Mouse (Mus musculus): ENCODE measurements around the gene Nuak1.
A peak's percentile ranks its signal among the peaks of the same experiment; 100 is the strongest.

Gene Nuak1

GRCm38 (mm10) chr10:84411122-84412105 lies 29.0 kb downstream of the Nuak1 start:
- DNase-seq (ENCODE audit: low spot score) = peak; percentile 49

DNA sequence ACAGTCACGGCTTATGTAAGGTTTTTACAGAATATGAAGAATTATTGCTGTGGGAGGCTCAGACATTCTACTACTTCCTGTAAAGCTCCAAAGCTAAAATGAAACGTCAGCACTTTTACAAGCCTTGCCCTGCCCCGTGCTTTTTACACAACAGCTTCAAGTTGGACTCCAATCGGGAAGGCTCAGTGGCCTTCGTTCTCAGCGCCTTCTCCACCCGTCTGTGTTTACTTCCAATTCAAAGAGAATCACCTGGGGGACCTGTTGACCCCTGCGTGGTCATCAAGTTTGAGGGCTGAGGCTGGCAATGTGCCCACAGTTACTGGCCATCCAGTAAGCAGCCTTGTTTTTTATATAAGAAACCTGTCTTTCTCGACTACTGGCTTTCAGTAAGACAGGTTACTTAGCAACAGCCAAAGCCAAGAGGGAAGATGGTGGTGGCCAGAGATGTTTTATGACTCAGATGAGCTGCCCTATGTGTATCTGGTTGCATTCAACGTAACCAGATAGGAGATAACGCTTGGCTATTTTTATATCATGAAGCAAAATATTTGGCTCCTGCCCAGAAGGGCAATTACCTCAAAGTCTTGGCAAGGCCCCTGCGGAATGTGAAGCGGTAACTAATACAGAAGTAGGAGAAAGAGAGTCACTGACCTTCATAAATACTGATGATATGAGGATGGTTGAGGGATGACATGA lies 31.3 kb downstream of the Nuak1 start:
- DNase-seq (ENCODE audit: low spot score) = no peak

- DNase-seq (ENCODE audit: low spot score) = no peak
Observed at GRCm38 (mm10) chr10:84405135-84405776, 35.1 kb downstream of the Nuak1 start.

DNA sequence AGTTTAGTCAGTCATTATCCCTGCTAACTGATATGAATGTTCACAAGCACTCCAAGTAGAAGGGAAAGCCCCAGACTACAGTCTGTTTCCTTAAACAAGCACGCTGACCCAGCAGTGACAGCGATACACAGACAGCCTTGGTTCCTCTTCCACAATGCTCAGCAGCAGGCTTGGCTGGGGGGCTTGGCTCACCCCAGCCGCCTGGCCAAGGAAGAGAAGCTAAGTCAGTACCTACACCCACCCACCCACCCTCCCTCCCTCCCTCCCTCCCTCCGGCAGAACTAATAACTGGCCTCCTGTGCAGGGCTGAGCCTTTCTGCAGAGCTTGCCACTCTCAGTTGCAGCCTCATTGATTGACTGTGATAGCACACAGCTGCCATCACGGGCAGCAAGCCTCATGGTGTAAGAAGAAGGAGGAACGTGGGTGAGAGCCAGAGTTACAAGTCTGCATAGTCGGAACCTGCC lies 38.5 kb downstream of the Nuak1 start:
- no peak for DNase-seq (ENCODE audit: low spot score)

- no peak for DNase-seq (ENCODE audit: low spot score)
Observed at GRCm38 (mm10) chr10:84401189-84401588, 39.2 kb downstream of the Nuak1 start.

GRCm38 (mm10) chr10:84400037-84400681 lies 40.2 kb downstream of the Nuak1 start:
- DNase-seq (ENCODE audit: low spot score) = no peak

GRCm38 (mm10) chr10:84397276-84397675 lies 43.1 kb downstream of the Nuak1 start:
- DNase-seq (ENCODE audit: low spot score) = no peak

GRCm38 (mm10) chr10:84395885-84396659 lies 44.3 kb downstream of the Nuak1 start:
- no peak for DNase-seq (ENCODE audit: low spot score)

DNA sequence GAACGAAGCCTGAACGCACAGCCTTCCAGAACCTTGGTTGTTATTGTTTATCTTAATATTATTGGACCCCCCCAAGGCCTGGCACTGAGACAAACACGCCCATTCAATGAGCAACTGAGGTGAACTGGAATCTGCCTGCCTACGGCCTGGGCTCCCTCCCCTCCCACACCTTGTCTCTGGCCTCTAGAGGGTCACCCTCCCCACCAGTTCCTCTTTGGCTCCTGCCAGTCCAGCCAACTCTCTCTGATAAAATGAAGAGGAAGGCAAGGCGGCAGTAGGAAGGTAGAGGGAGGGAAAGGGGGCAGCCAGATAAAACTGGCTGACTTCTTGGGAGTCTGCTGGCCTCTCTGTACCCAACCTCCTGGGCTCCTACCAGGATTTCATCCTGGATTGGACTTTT lies 45.1 kb downstream of the Nuak1 start:
- DNase-seq (ENCODE audit: low spot score) = no peak

DNA sequence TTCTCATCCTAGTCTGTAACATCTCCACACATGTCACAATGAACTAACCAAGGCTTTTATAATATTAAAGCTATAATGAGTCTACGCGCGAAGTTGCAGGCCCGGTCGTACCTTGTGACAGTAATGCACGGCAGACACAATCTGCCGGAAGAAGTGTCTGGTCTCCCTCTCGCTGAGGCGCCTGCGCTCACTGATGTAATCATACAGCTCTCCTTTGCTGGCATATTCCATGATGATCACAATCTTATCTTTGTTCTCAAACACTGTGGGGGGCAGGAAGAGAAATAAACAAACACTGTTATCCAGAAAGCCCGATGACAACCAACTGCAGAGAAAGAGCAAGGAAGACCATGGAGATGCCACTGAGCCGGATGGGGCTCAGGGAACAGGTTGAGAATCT lies 46.5 kb downstream of the Nuak1 start:
- no peak for DNase-seq (ENCODE audit: low spot score)

GRCm38 (mm10) chr10:84393405-84393804 lies 47.0 kb downstream of the Nuak1 start:
- DNase-seq (ENCODE audit: low spot score) = no peak

DNA sequence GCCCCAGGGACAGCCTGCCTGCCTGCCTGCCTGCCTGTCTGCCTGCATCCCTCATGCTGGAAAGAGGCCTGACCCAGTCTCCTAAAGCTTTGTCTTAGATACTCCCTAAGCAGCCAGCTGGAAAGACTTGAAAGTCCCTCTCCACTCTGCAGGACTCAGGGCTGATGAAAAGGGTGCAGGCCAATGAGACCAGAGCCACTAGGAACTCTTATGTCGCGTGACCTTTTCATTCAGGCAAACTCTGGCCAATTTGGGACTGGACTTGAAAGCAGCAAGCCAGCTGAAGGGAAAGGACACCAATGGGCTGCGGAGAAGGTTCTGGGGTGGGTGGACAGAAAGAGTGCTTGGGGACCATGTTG lies 47.7 kb downstream of the Nuak1 start:
- DNase-seq (ENCODE audit: low spot score) = no peak

- no peak for DNase-seq (ENCODE audit: low spot score)
Observed at GRCm38 (mm10) chr10:84392027-84392722, 48.2 kb downstream of the Nuak1 start.

DNA sequence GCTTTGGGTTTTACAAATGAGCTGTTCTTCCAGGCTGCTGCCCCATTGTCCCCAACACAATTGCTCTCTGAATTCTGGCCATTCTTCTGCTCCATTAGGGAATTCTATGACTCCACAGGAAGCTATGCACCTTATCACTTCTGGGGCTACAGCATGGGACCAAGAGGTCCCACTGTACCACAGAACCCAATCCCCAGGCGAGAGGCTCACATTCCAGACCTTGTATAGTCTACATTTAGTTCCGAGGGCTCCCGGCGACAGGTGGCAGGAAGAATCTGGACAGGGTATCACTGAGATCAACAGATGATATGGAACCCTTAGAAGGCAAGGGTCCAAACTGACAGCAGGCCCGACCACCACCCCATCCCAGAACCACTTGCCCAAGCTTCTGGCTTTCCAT lies 50.7 kb downstream of the Nuak1 start:
- no peak for DNase-seq (ENCODE audit: low spot score)

- no peak for DNase-seq (ENCODE audit: low spot score)
Observed at GRCm38 (mm10) chr10:84388357-84389141, 51.8 kb downstream of the Nuak1 start.

GRCm38 (mm10) chr10:84387338-84387737 lies 53.1 kb downstream of the Nuak1 start:
- DNase-seq (ENCODE audit: low spot score) = no peak

DNA sequence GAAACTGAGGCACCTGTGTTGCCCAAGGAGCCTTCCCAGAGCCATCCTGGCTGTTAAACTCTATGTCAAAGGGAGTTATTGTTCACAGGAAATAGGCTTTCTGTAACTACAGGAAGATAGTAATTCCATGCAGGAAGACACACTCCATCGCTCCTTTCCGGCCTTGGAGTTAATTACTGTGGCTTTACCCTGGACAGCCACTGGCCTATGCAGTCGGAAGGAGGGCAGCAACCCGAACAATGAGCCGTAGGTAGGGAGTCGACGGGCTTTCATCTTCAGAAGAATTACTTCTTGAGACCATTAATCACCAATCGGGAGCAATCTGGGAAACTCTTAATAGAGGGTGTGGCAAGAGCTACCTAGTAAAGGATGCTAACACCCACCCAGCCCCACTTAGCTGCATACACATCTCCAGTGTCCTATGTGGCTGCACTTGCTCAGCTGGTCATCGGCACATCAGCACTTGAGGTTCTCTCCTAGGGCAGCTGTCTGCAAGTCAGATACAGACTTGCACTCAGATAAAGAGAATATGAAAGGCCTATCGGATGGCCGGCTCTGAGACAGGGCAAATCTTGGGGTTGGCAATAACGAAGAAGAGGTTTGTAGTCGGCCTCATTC lies 53.7 kb downstream of the Nuak1 start:
- DNase-seq (ENCODE audit: low spot score) = peak; percentile 30

DNA sequence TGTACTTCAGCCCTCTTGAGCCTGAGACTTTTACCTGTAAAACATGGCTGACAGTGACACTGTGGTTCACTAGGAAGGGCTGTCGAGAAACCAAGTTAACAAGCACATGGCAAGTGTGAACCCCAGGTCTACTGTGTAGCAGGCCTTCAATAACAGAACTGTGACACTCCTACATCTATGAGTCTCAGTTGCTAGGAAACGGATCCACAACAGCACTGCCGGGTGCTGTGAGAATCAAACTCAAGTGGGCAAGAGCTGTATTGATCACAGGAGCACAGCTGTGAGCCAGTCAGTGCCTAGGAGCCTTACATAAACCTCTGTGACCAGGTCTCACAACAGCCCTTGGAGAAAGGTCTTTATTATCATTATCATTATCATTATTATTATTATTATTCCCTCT lies 54.2 kb downstream of the Nuak1 start:
- no peak for DNase-seq (ENCODE audit: low spot score)

DNA sequence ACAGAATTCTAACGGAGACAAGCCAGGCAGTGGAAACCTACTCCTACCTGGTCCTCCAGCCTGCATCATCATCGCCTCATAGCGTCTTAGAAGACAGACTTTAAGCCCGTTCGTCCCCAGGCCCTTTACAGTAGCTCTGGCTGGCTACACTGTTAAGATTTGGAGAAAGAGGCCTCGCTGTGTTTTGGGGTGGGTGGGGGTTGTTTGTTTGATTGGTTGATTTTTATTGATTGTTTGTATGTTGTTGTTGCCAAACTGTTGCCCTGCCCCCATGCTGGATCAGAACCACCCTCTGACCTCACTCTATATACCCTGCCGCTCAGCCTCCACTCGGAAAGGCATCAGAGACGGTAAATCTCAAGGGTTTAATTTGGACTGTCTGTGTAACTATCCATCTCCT lies 55.6 kb downstream of the Nuak1 start:
- DNase-seq (ENCODE audit: low spot score) = peak; percentile 33
